Mouse (Mus musculus) erythroblast, embryonic 14.5 days (primary cell): Measurements from ENCODE around the gene Zfp644.

ENCODE experiments used
- GATA1 ChIP-seq: IDR thresholded peaks from 2 replicates; pipeline ENCODE4 v1.6.1; 2012; ENCODE audit warnings: low read length, inconsistent platforms, mixed read lengths
- TAL1 ChIP-seq: IDR thresholded peaks from 3 replicates; pipeline ENCODE4 v1.6.1; 2012; ENCODE audit warnings: low read length, inconsistent platforms, mixed read lengths

GRCm38 (mm10) chr5:106614570-106614969 is 82.5 kb downstream of the Zfp644 start:
- TF ChIP-seq GATA1 (no peak), TAL1 (no peak)
